Mouse (Mus musculus) Patski (cell line): ENCODE measurements around the gene Heatr5b. TPM values are rescaled to one million over a fixed set of nuclear protein-coding genes. Genes with fewer than 3 reads are reported as not detected.
A peak's percentile ranks its signal among the peaks of the same experiment; 100 is the strongest.

ENCODE experiments used
- ATAC-seq: fragments of 100-300 bp; one replicate; pipeline ENCODE4 v1.8.0; 2021
- CTCF ChIA-PET: fragments of 350-600 bp; sonication (Branson Sonifier 250); formaldehyde crosslinking; loops from one replicate; lab custom pipeline; 2022; ENCODE audit warnings: inconsistent platforms; lab: Charles Lee
- POLR2A ChIA-PET: fragments of 350-600 bp; sonication (Branson Sonifier 250); formaldehyde crosslinking; loops from one replicate; lab custom pipeline; 2022; ENCODE audit warnings: antibody characterized with exemption, inconsistent platforms; lab: Charles Lee
- DNase-seq: peaks from one replicate; pipeline ENCODE4 v3.0.0-alpha.2; 2011; ENCODE audit warnings: low read depth, low spot score
- H3K27me3 ChIP-seq: fragments of 371-371 bp; one replicate; pipeline ENCODE4 v1.5.1; 2021
- CTCF ChIP-seq: fragments of 100-300 bp; IDR thresholded peaks from one replicate; pipeline ENCODE4 v1.5.1; 2021
- in situ Hi-C: fragments of 300-500 bp; cut with MboI; formaldehyde crosslinking; loops from 3 replicates; pipeline ENCODE4 v1.11.1; 2018; ENCODE audit warnings: low pct_unique_long_range_greater_than_20kb, mixed read lengths
- polyA plus RNA-seq: library from polyadenylated mRNA; unstranded; gene quantifications from one replicate; pipeline ENCODE4 v1.2.3, GENCODE M21; 2021

Gene Heatr5b
- polyA plus RNA-seq, 1 experiment from 2014 or later: 41.0 TPM

DNA sequence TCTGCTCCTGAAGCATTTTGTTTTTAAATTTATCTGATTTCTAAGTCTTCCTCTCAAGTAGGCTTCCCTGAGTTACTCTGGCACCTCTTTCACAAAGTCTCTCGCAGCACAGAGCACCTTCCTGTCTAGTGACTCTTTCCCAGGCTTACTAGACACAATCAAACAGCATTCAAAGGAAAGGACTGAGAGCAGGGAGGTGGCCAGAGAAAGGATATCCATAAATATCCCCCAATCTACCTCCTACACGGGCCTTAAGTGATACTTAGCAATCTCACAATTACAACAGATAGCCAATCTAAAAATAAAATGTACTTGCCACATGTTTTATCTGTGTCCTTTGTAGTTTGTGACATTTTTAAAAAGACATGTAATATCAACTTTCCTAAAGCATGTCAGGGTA, 66.2 kb downstream of the Heatr5b start:
- no peak for TF ChIP-seq CTCF
- no peak for DNase-seq
- CTCF ChIA-PET: no interaction called here
- no peak for ATAC-seq
- H3K27me3 ChIP-seq: no peaks in the 10 kb centered on the region
- POLR2A ChIA-PET: no interaction called here
- in situ Hi-C loops: no loop called here

DNA sequence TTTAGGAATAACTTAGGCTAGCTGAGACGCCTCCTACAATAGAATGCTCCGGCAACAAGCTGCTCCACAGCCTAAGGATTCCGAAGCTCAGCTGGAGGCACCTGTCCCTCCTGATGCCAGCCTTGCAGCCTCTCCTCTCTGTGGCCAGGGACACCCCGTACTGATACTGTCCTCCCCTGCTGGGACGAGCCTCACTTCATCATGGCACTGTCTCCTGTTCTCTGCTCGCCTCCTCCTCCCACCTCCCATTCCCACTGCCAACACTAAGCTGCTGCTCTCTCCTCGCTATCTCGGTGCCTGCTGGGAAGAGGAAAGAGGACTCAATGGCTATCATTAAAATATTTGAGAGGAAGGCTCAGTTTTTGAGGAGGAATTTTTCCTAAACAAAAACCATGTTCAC, 67.6 kb downstream of the Heatr5b start:
- no peak for TF ChIP-seq CTCF
- in situ Hi-C loops: no loop called here
- ATAC-seq: no peak
- H3K27me3 ChIP-seq: no peaks in the 10 kb centered on the region
- no peak for DNase-seq
- POLR2A ChIA-PET: no interaction called here
- CTCF ChIA-PET: interaction anchor here (0.9 kb wide), 1 partner anchor 25 kb away, joined by 3 read pairs; no protein-coding TSS in a partner anchor

GRCm38 (mm10) chr17:78766084-78766483, 69.1 kb downstream of the Heatr5b start:
- CTCF ChIA-PET: no interaction called here
- in situ Hi-C loops: no loop called here
- ATAC-seq (no peak), DNase-seq (no peak)
- H3K27me3 ChIP-seq: no peaks in the 10 kb centered on the region
- POLR2A ChIA-PET: no interaction called here
- no peak for TF ChIP-seq CTCF

GRCm38 (mm10) chr17:78763272-78763671, 71.9 kb downstream of the Heatr5b start:
- ATAC-seq (no peak), DNase-seq (no peak)
- no peaks in the 10 kb centered on the region for H3K27me3 ChIP-seq
- no peak for TF ChIP-seq CTCF
- in situ Hi-C loops: no loop called here
- CTCF ChIA-PET: no interaction called here
- POLR2A ChIA-PET: no interaction called here

GRCm38 (mm10) chr17:78752938-78753655, 82.1 kb downstream of the Heatr5b start:
- TF ChIP-seq CTCF: no peak
- H3K27me3 ChIP-seq: no peaks in the 10 kb centered on the region
- in situ Hi-C loops: no loop called here
- ChIA-PET CTCF (interaction anchor here (1.7 kb wide), 1 partner anchor 9 kb away, joined by 4 read pairs; no protein-coding TSS in a partner anchor), POLR2A (no interaction called here)
- DNase-seq (no peak), ATAC-seq (no peak)

DNA sequence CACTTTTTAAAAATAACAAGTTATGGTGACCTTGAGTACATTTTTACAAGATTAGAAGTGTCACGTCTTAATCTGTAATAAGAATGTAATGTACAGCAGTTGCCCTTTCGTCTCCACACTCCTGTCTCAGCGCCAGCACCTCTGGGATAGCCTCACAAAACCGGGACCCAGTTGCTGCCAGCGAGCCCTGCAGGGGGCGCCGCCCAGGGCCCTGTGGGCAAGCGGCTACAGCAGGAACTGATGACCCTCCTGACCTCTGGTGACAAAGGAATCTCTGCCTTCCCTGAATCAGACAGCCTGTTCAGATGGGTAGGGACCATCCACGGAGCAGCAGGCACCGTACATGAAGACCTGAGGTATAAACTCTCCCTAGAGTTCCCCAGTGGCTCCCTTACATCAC, 83.1 kb downstream of the Heatr5b start:
- in situ Hi-C loops: no loop called here
- TF ChIP-seq CTCF: peak; percentile 15
- ChIA-PET POLR2A (no interaction called here), CTCF (no interaction called here)
- ATAC-seq: no peak
- no peaks in the 10 kb centered on the region for H3K27me3 ChIP-seq
- no peak for DNase-seq

- TF ChIP-seq CTCF: no peak
- ChIA-PET POLR2A (no interaction called here), CTCF (no interaction called here)
- in situ Hi-C loops: no loop called here
- no peaks in the 10 kb centered on the region for H3K27me3 ChIP-seq
- DNase-seq (no peak), ATAC-seq (no peak)
Measured at GRCm38 (mm10) chr17:78748440-78748839, 86.7 kb downstream of the Heatr5b start.

GRCm38 (mm10) chr17:78738416-78738815, 96.7 kb downstream of the Heatr5b start:
- in situ Hi-C loops: no loop called here
- no peaks in the 10 kb centered on the region for H3K27me3 ChIP-seq
- POLR2A ChIA-PET: no interaction called here
- no peak for TF ChIP-seq CTCF
- ATAC-seq (no peak), DNase-seq (no peak)
- CTCF ChIA-PET: interaction anchor here (0.6 kb wide), 1 partner anchor 71 kb away, joined by 3 read pairs; no protein-coding TSS in a partner anchor

DNA sequence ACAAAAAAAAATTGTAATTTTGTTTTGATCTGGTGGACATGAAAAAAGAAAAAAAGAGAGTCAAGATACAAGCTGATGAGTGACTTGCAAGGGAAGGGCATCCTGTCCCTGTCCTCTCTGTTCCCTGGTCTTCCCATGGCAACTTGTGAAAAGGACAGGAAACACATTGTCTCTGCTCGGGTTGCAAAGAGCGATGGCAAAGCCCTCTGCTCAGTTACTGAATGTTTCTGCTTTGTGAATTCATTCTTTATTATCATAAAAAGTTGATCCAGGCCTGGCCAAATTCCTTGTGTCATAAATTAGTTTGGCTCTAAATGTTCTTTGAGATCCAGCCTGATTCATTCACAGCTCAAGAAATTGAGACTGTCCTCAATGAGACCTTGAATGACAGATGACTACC, 97.4 kb downstream of the Heatr5b start:
- no peaks in the 10 kb centered on the region for H3K27me3 ChIP-seq
- no peak for TF ChIP-seq CTCF
- ChIA-PET POLR2A (no interaction called here), CTCF (interaction anchor here (0.8 kb wide), 1 partner anchor 17 kb away, joined by 4 read pairs; no protein-coding TSS in a partner anchor)
- ATAC-seq: no peak
- in situ Hi-C loops: no loop called here
- no peak for DNase-seq

DNA sequence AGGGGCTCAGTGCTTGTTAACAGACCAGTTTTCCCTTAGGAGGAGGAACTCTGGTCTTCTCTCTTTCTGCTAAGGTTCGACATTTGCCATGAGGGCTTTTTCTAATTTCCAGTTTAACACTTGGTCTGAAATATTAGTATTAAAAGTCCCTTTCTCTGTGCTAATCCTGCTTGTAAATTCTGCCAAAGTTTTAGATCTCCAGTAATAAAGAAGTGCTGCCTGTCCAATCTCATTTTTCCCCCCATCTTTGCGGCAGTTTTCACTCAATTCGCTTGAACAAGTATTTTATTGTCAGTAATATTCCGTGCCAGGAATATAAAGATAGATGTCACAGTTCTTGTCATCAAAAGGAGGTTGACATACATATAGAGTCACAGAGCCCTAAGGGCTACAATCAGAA, 98.1 kb downstream of the Heatr5b start, which contains the start of gene Strn:
TSS of gene Strn (minus strand) at position 101 of the 400 bp plus-strand sequence.
- TF ChIP-seq CTCF: no peak
- ChIA-PET CTCF (interaction anchor here (0.8 kb wide), 1 partner anchor 17 kb away, joined by 4 read pairs; no protein-coding TSS in a partner anchor), POLR2A (no interaction called here)
- in situ Hi-C loops: no loop called here
- no peaks in the 10 kb centered on the region for H3K27me3 ChIP-seq
- no peak for DNase-seq
- ATAC-seq: peak; percentile 1

DNA sequence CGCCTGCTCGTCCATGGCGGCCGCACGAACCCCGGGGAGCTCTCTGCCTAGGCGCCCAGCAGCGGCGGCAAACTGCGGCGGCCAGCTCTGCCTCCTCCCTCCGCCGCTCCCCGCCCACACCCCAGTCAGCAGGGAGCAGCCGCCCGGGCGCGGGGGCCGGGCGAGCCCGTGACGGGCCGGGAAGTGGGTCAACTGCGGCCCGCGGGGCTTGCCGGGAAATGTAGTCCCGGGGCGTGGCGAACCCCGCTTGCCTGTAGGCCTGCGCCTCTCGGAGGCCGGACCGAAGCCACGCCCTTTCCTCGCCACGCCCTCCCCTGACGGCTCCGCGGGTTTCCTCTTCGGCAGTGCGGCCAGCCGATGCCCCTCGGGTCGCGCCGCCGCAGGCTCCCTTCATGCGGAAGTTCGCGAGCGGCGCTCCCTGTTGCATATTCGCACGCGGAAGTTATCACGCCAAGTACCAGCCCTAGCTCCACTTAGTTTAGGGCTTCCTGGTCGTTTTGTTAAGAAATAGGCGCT, 98.6 kb downstream of the Heatr5b start:
- in situ Hi-C loops: no loop called here
- ATAC-seq (peak; percentile 97), DNase-seq (peak; percentile 73)
- no peak for TF ChIP-seq CTCF
- CTCF ChIA-PET: no interaction called here
- no peaks in the 10 kb centered on the region for H3K27me3 ChIP-seq
- POLR2A ChIA-PET: no interaction called here
